Mouse (Mus musculus) C2C12 (cell line): ENCODE data around the gene Olfr307. TPM values are rescaled to one million over a fixed set of nuclear protein-coding genes. Genes with fewer than 3 reads are reported as not detected.

Experiments
- H3K27me3 ChIP-seq: one replicate; pipeline ENCODE4 v1.6.1; 2011; ENCODE audit not compliant: control insufficient read depth, insufficient read depth, insufficient read length
- H3K36me3 ChIP-seq: one replicate; pipeline ENCODE4 v1.6.1; 2011; ENCODE audit not compliant: control insufficient read depth, insufficient read depth
- H3K4me3 ChIP-seq: one replicate; pipeline ENCODE4 v1.5.1; 2011; ENCODE audit warnings: mild to moderate bottlenecking, control low read depth; ENCODE audit not compliant: poor library complexity, insufficient read depth, severe bottlenecking
- H3K79me2 ChIP-seq: one replicate; pipeline ENCODE4 v1.6.1; 2011; ENCODE audit not compliant: control insufficient read depth, insufficient read depth
- H3K79me3 ChIP-seq: one replicate; pipeline ENCODE4 v1.6.1; 2011; ENCODE audit warnings: low read depth, control low read depth
- H3ac ChIP-seq: one replicate; pipeline ENCODE3; 2011; ENCODE audit warnings: low read depth; ENCODE audit not compliant: control insufficient read depth, insufficient read length
- CEBPB ChIP-seq: IDR thresholded peaks from one replicate; pipeline ENCODE4 v1.6.1; 2011; ENCODE audit warnings: low read depth, mild to moderate bottlenecking, control low read depth, moderate library complexity
- CTCF ChIP-seq: IDR thresholded peaks from one replicate; pipeline ENCODE4 v1.5.1; 2011; ENCODE audit not compliant: control insufficient read depth, insufficient read depth, insufficient read length
- FOSL1 ChIP-seq: IDR thresholded peaks from one replicate; pipeline ENCODE4 v1.8.0; 2011; ENCODE audit warnings: mild to moderate bottlenecking, low read length; ENCODE audit not compliant: poor library complexity, insufficient read depth, severe bottlenecking
- MAX ChIP-seq: IDR thresholded peaks from one replicate; pipeline ENCODE4 v1.6.1; 2011; ENCODE audit warnings: mild to moderate bottlenecking, control low read depth
- MYOD1 ChIP-seq: IDR thresholded peaks from one replicate; pipeline ENCODE4 v1.6.1; 2011; ENCODE audit warnings: low read depth; ENCODE audit not compliant: control insufficient read depth, insufficient read length
- MYOG ChIP-seq: IDR thresholded peaks from one replicate; pipeline ENCODE4 v1.6.1; 2011; ENCODE audit not compliant: control insufficient read depth, insufficient read length; ENCODE audit errors: extremely low read depth
- USF1 ChIP-seq: IDR thresholded peaks from one replicate; pipeline ENCODE4 v1.6.1; 2011; ENCODE audit warnings: low read depth, mild to moderate bottlenecking, control low read depth, moderate library complexity
- microRNA-seq: library from miRNA; unstranded; fragments of <30 nt; microRNA quantifications from one replicate; pipeline ENCODE4, GENCODE M21; 2019; ENCODE audit warnings: borderline microRNAs expressed
- polyA plus RNA-seq: library from polyadenylated mRNA; unstranded; fragments of >200 nt; fragmentation: generic; extraction: Trizol; gene quantifications from one replicate; pipeline ENCODE4 v1.2.1, GENCODE M21; 2012; ENCODE audit warnings: missing spikeins

The Olfr307 gene
- polyA plus RNA-seq, 1 experiment = not detected

GRCm38 (mm10) chr7:86342881-86343565 lies 5.6 kb upstream of the Olfr307 start:
- no peaks in the 10 kb centered on the region for H3K79me2 ChIP-seq
- no peaks in the 10 kb centered on the region for H3K27me3 ChIP-seq
- H3K79me3 ChIP-seq = no peaks in the 10 kb centered on the region
- H3ac ChIP-seq = no peak overlapping the region
- H3K4me3 ChIP-seq = no peak overlapping the region
- TF ChIP-seq CEBPB = no peak
- TF ChIP-seq MAX = no peak
- no peak for TF ChIP-seq USF1
- TF ChIP-seq MYOG = no peak
- TF ChIP-seq MYOD1 = no peak
- TF ChIP-seq CTCF = no peak
- no peak for TF ChIP-seq FOSL1
- H3K36me3 ChIP-seq = no peaks in the 10 kb centered on the region

- Histone ChIP-seq H3K79me2 (no peaks in the 10 kb centered on the region), H3K79me3 (no peaks in the 10 kb centered on the region), H3K27me3 (no peaks in the 10 kb centered on the region), H3K4me3 (no peak within 1 kb of the TSS), H3ac (no peak within 1 kb of the TSS), H3K36me3 (no peaks in the 10 kb centered on the region)
- TF ChIP-seq CEBPB = no peak
- TF ChIP-seq USF1 = no peak
- TF ChIP-seq MYOD1 = no peak
- no peak for TF ChIP-seq FOSL1
- TF ChIP-seq MAX = no peak
- no peak for TF ChIP-seq MYOG
- no peak for TF ChIP-seq CTCF
Observed at GRCm38 (mm10) chr7:86325530-86325929, 11.9 kb downstream of the Olfr307 start, which contains the start of gene Olfr308. Gene Olfr308, minus strand, starts transcription at chr7:86325630.

- H3K4me3 ChIP-seq = no peak overlapping the region
- H3ac ChIP-seq = no peak overlapping the region
- H3K79me3 ChIP-seq = no peaks in the 10 kb centered on the region
- no peaks in the 10 kb centered on the region for H3K27me3 ChIP-seq
- H3K79me2 ChIP-seq = no peaks in the 10 kb centered on the region
- H3K36me3 ChIP-seq = no peaks in the 10 kb centered on the region
- TF ChIP-seq CEBPB (no peak), USF1 (no peak), MYOG (no peak), FOSL1 (no peak), MAX (no peak), CTCF (no peak), MYOD1 (no peak)
Observed at GRCm38 (mm10) chr7:86321323-86321722, 16.1 kb downstream of the Olfr307 start.

GRCm38 (mm10) chr7:86313608-86314007 lies 23.8 kb downstream of the Olfr307 start, which contains the start of gene Olfr309:
Gene Olfr309, minus strand, starts transcription at chr7:86313708.
- TF ChIP-seq MYOG (no peak), CTCF (no peak), CEBPB (no peak), MYOD1 (no peak), MAX (no peak), FOSL1 (no peak), USF1 (no peak)
- no peak within 1 kb of the TSS for H3K4me3 ChIP-seq
- no peaks in the 10 kb centered on the region for H3K36me3 ChIP-seq
- no peak within 1 kb of the TSS for H3ac ChIP-seq
- no peaks in the 10 kb centered on the region for H3K27me3 ChIP-seq
- H3K79me2 ChIP-seq = no peaks in the 10 kb centered on the region
- no peaks in the 10 kb centered on the region for H3K79me3 ChIP-seq

Small RNA genes lying within 50 kb of the gene (microRNA-seq; reads per million reads assigned to microRNA genes)
- not detected for gene Gm23192

Other genes starting within 250 kb of the Olfr307 start
- not detected for gene Vmn2r75, start 165.8 kb downstream of the Olfr307 start, polyA plus RNA-seq
- not detected for gene Vmn2r76, start 91.3 kb downstream of the Olfr307 start, polyA plus RNA-seq
- not detected for gene Olfr310, start 60.4 kb downstream of the Olfr307 start, polyA plus RNA-seq
- not detected for gene Olfr309, start 23.9 kb downstream of the Olfr307 start, polyA plus RNA-seq
- gene Olfr308, start 12.0 kb downstream of the Olfr307 start, polyA plus RNA-seq = not detected
- gene Olfr305, start 29.3 kb upstream of the Olfr307 start, polyA plus RNA-seq = not detected
- gene Olfr304, start 49.1 kb upstream of the Olfr307 start, polyA plus RNA-seq = not detected
- not detected for gene Olfr303, start 60.2 kb upstream of the Olfr307 start, polyA plus RNA-seq
- gene Olfr301, start 66.3 kb upstream of the Olfr307 start, polyA plus RNA-seq = not detected
- gene Olfr299, start 122.3 kb upstream of the Olfr307 start, polyA plus RNA-seq = not detected
- gene Olfr298, start 154.9 kb upstream of the Olfr307 start, polyA plus RNA-seq = not detected
- gene Olfr297, start 182.4 kb upstream of the Olfr307 start, polyA plus RNA-seq = not detected
- gene Olfr295, start 246.3 kb upstream of the Olfr307 start, polyA plus RNA-seq = not detected